Mouse (Mus musculus) gastrocnemius, postnatal 10 days (tissue): ENCODE data around the gene Gm14305. TPM values are rescaled to one million over a fixed set of nuclear protein-coding genes. Genes with fewer than 3 reads are reported as not detected.
"Not testable (repeated sequence)": the region's sequence is repeated elsewhere in the genome, so short reads cannot be mapped to it uniquely, and the experiment has no call there.

ENCODE experiments used
- DNase-seq: peaks from one replicate; pipeline ENCODE4 v3.0.0; 2021; ENCODE audit warnings: mixed read lengths
- long read RNA-seq, 2 experiments: library from polyadenylated mRNA; stranded (forward); transcript quantifications; one replicate each; pipeline ENCODE4 v2.0.0; 2021
- total RNA-seq, 2 experiments: library from RNA; stranded (reverse); gene quantifications; 2 replicates each; pipeline ENCODE4 v1.2.3; 2021

The Gm14305 gene
- total RNA-seq, result 1 to 10 TPM; 5.7 to 9.7 TPM
- long read RNA-seq, experiment 1, transcript Gm14305-201 (4 exons, 1,167 nt), result major isoform, 7 of 7 reads
- long read RNA-seq, experiment 1, partial matches to known transcripts, result 0 of 7 reads
- long read RNA-seq, experiment 1, other reads (novel, unspliced or antisense), result 0 of 7 reads
- long read RNA-seq, experiment 2, partial matches to known transcripts, result 0 of 4 reads
- long read RNA-seq, experiment 2, other reads (novel, unspliced or antisense), result 2 of 4 reads

GRCm38 (mm10) chr2:176708051-176708450 is at the start of gene Gm14305:
TSS of gene Gm14305 (plus strand) at chr2:176708328.
- not testable (repeated sequence) for DNase-seq

GRCm38 (mm10) chr2:176670222-176670621 is 37.9 kb upstream of the Gm14305 start, which contains the start of gene Zfp973:
TSS of gene Zfp973 (plus strand) at chr2:176670522.
- not testable (repeated sequence) for DNase-seq

Other genes with a start within 250 kb of the Gm14305 start
- gene Gm14434, start 221.5 kb upstream of the Gm14305 start, total RNA-seq, result under 1 TPM in 1 of 2 experiments, not detected in 1; 0.54 TPM
- gene Zfp967, start 187.3 kb upstream of the Gm14305 start, total RNA-seq, result not detected
- 1 to 10 TPM in 1 of 2 experiments, not detected in 1; 2.2 TPM for gene Gm14308, start 72.0 kb upstream of the Gm14305 start, total RNA-seq
- gene Zfp973, start 37.8 kb upstream of the Gm14305 start, total RNA-seq, result 1 to 10 TPM; 6.4 to 9.6 TPM
- 1 to 10 TPM; 6.0 to 6.8 TPM for gene Gm14295, start 90.3 kb downstream of the Gm14305 start, total RNA-seq
- not detected for gene Gm14408, start 122.8 kb downstream of the Gm14305 start, total RNA-seq
- gene Gm14296, start 219.5 kb downstream of the Gm14305 start, total RNA-seq, result 1 to 10 TPM; 1.8 to 3.1 TPM